Mouse (Mus musculus) lung, adult 2 months (tissue): ENCODE data around the gene Vwa5b1. TPM values are rescaled to one million over a fixed set of nuclear protein-coding genes. Genes with fewer than 3 reads are reported as not detected.

Source experiments
- DNase-seq: peaks from one replicate; pipeline ENCODE4 v3.0.0; 2022
- H3K4me1 ChIP-seq: fragments of 200-500 bp; 2 replicates; pipeline ENCODE4 v1.6.1; 2011; ENCODE audit warnings: low read length; ENCODE audit not compliant: control insufficient read depth, insufficient read depth
- H3K4me3 ChIP-seq: fragments of 200-500 bp; replicated peaks from 2 replicates; pipeline ENCODE3; 2011; ENCODE audit warnings: low read depth, mild to moderate bottlenecking, control low read depth, low read length; ENCODE audit errors: extremely low read depth
- CTCF ChIP-seq: fragments of 200-500 bp; IDR thresholded peaks from 2 replicates; pipeline ENCODE4 v1.5.1; 2011; ENCODE audit warnings: mild to moderate bottlenecking, low read length, control low read depth; ENCODE audit not compliant: insufficient read depth
- POLR2A ChIP-seq: fragments of 200-500 bp; IDR thresholded peaks from 2 replicates; pipeline ENCODE4 v1.6.1; 2011; ENCODE audit warnings: low read depth, mild to moderate bottlenecking, control low read depth, low read length, borderline replicate concordance; ENCODE audit errors: extremely low read depth
- WGBS: fragments of 180-500 bp; shearing (Covaris S2); methylation state at CpG from one replicate; pipeline ENCODE4 v1.1.7; 2018; 5-methylcytosine and 5-hydroxymethylcytosine counted together
- polyA plus RNA-seq: library from polyadenylated mRNA; depleted of rRNA; stranded (reverse); fragments of >200 nt; gene quantifications from 2 replicates; pipeline ENCODE4 v1.2.3, GENCODE M21; 2012

Gene Vwa5b1
- polyA plus RNA-seq, 1 experiment = 0.09 TPM

- TF ChIP-seq CTCF (no peak), POLR2A (no peak)
- DNase-seq = no peak
- H3K4me1 ChIP-seq = no peaks in the 10 kb centered on the region
- H3K4me3 ChIP-seq = no peak overlapping the region
Observed at GRCm38 (mm10) chr4:138584946-138585345, 50.7 kb downstream of the Vwa5b1 start.

- Histone ChIP-seq H3K4me3 (no peak overlapping the region), H3K4me1 (no peaks in the 10 kb centered on the region)
- 60% methylated on average over 4 of the region's 4 CpGs for WGBS
- DNase-seq = no peak
- no peak for TF ChIP-seq CTCF
- no peak for TF ChIP-seq POLR2A
Observed at GRCm38 (mm10) chr4:138582446-138582845, 53.2 kb downstream of the Vwa5b1 start.

GRCm38 (mm10) chr4:138578406-138578805 is 57.3 kb downstream of the Vwa5b1 start:
- H3K4me1 ChIP-seq = no peaks in the 10 kb centered on the region
- TF ChIP-seq CTCF (no peak), POLR2A (no peak)
- 56% methylated on average over 19 of the region's 19 CpGs for WGBS
- no peak overlapping the region for H3K4me3 ChIP-seq
- DNase-seq = no peak

GRCm38 (mm10) chr4:138576661-138577060 is 59.0 kb downstream of the Vwa5b1 start:
- TF ChIP-seq CTCF (no peak), POLR2A (no peak)
- no peaks in the 10 kb centered on the region for H3K4me1 ChIP-seq
- WGBS = 69% methylated on average over 3 of the region's 4 CpGs
- no peak for DNase-seq
- H3K4me3 ChIP-seq = no peak overlapping the region

- no peak for DNase-seq
- WGBS = 70% methylated on average over 13 of the region's 13 CpGs
- Histone ChIP-seq H3K4me1 (no peaks in the 10 kb centered on the region), H3K4me3 (no peak overlapping the region)
- TF ChIP-seq POLR2A (no peak), CTCF (no peak)
Observed at GRCm38 (mm10) chr4:138574800-138575606, 60.7 kb downstream of the Vwa5b1 start.

GRCm38 (mm10) chr4:138569928-138570327 is 65.8 kb downstream of the Vwa5b1 start:
- TF ChIP-seq POLR2A = no peak
- TF ChIP-seq CTCF = no peak
- DNase-seq = no peak
- Histone ChIP-seq H3K4me1 (no peaks in the 10 kb centered on the region), H3K4me3 (no peak overlapping the region)
- WGBS = 23% methylated on average over 11 of the region's 11 CpGs

GRCm38 (mm10) chr4:138568275-138568674 is 67.4 kb downstream of the Vwa5b1 start:
- 87% methylated on average over 2 of the region's 2 CpGs for WGBS
- no peak overlapping the region for H3K4me3 ChIP-seq
- H3K4me1 ChIP-seq = no peaks in the 10 kb centered on the region
- TF ChIP-seq CTCF (no peak), POLR2A (no peak)
- no peak for DNase-seq

- Histone ChIP-seq H3K4me1 (no peaks in the 10 kb centered on the region), H3K4me3 (no peak overlapping the region)
- TF ChIP-seq POLR2A = no peak
- peak; percentile 97 for TF ChIP-seq CTCF
- peak; percentile 72 for DNase-seq
- 14% methylated on average over 8 of the region's 8 CpGs for WGBS
Observed at GRCm38 (mm10) chr4:138561986-138562385, 73.7 kb downstream of the Vwa5b1 start.

- DNase-seq = peak; percentile 10
- Histone ChIP-seq H3K4me3 (peak overlapping the region; percentile 31), H3K4me1 (no peaks in the 10 kb centered on the region)
- 2% methylated on average over 18 of the region's 19 CpGs for WGBS
- TF ChIP-seq POLR2A = peak; percentile 30; the same call in 1 of the 2 replicates
- no peak for TF ChIP-seq CTCF
Observed at GRCm38 (mm10) chr4:138555531-138555930, 80.2 kb downstream of the Vwa5b1 start.

GRCm38 (mm10) chr4:138554934-138555333 is 80.8 kb downstream of the Vwa5b1 start:
- TF ChIP-seq CTCF (no peak), POLR2A (no peak)
- no peak overlapping the region for H3K4me3 ChIP-seq
- WGBS = 3% methylated on average over 14 of the region's 14 CpGs
- peak; percentile 11 for DNase-seq
- H3K4me1 ChIP-seq = no peaks in the 10 kb centered on the region
